Mouse (Mus musculus) neural tube, embryonic 14.5 days (tissue): ENCODE measurements at regions not wholly inside any gene's neighbourhood (a gene's known extent, or its start where the extent isn't known, plus 50 kb on each side); places are given as distances from the start of the nearest gene placed in this dataset.

Source experiments
- ATAC-seq: fragments of 200-750 bp; cut with Nextera tagmentation; 2 replicates; pipeline ENCODE4 v1.8.0; 2017; ENCODE audit warnings: low read depth, mild to moderate bottlenecking, moderate TSS enrichment, moderate library complexity
- H3K27ac ChIP-seq: fragments of 300-500 bp; sonication (generic); 2 replicates; pipeline ENCODE4 v1.5.1; 2014; ENCODE audit warnings: low read depth, mild to moderate bottlenecking, control low read depth, low read length, moderate library complexity, mixed read lengths
- H3K27me3 ChIP-seq: fragments of 300-500 bp; sonication (generic); 2 replicates; pipeline ENCODE4 v1.6.1; 2014; ENCODE audit warnings: low read length; ENCODE audit not compliant: control insufficient read depth, insufficient read depth
- H3K36me3 ChIP-seq: fragments of 300-500 bp; sonication (generic); 2 replicates; pipeline ENCODE4 v1.6.1; 2014; ENCODE audit warnings: low read length, mixed read lengths; ENCODE audit not compliant: control insufficient read depth, insufficient read depth
- H3K4me1 ChIP-seq: fragments of 300-500 bp; sonication (generic); 2 replicates; pipeline ENCODE4 v1.6.1; 2014; ENCODE audit warnings: low read length; ENCODE audit not compliant: control insufficient read depth, insufficient read depth
- H3K4me2 ChIP-seq: fragments of 300-500 bp; sonication (generic); 2 replicates; pipeline ENCODE4 v1.6.1; 2014; ENCODE audit warnings: mild to moderate bottlenecking, low read depth, low read length, control low read depth
- H3K4me3 ChIP-seq: fragments of 300-500 bp; sonication (generic); 2 replicates; pipeline ENCODE4 v1.5.1; 2014; ENCODE audit warnings: low read depth, low read length, control low read depth, mixed read lengths
- H3K9ac ChIP-seq: fragments of 300-500 bp; sonication (generic); replicated peaks from 2 replicates; pipeline ENCODE4 v1.6.1; 2014; ENCODE audit warnings: low read depth, mild to moderate bottlenecking, control low read depth, low read length, mixed read lengths
- H3K9me3 ChIP-seq: fragments of 300-500 bp; sonication (generic); 2 replicates; pipeline ENCODE4 v1.6.1; 2016; ENCODE audit warnings: low read length; ENCODE audit not compliant: control insufficient read depth
- WGBS: fragments of 180-500 bp; shearing (Covaris S2); extraction: QIAGEN DNeasy Blood & Tissue Kit; methylation state at CpG from one replicate; pipeline ENCODE4 v1.1.7; 2014; 5-methylcytosine and 5-hydroxymethylcytosine counted together

GRCm38 (mm10) chr2:61384467-61384866, 193.9 kb upstream of the Tank start:
- H3K27me3 ChIP-seq: no peaks in the 10 kb centered on the region
- no peak overlapping the region for H3K4me2 ChIP-seq
- no peak overlapping the region for H3K27ac ChIP-seq
- H3K36me3 ChIP-seq: no peaks in the 10 kb centered on the region
- no peak overlapping the region for H3K9ac ChIP-seq
- 85% methylated on average over 6 of the region's 6 CpGs for WGBS
- H3K4me1 ChIP-seq: no peaks in the 10 kb centered on the region
- no peak for ATAC-seq
- H3K9me3 ChIP-seq: no peaks in the 10 kb centered on the region
- H3K4me3 ChIP-seq: no peak overlapping the region

GRCm38 (mm10) chr2:61383744-61384295, 194.6 kb upstream of the Tank start:
- WGBS: 97% methylated on average over 1 of the region's 1 CpGs
- H3K27me3 ChIP-seq: no peaks in the 10 kb centered on the region
- no peaks in the 10 kb centered on the region for H3K9me3 ChIP-seq
- no peak overlapping the region for H3K27ac ChIP-seq
- no peak overlapping the region for H3K4me2 ChIP-seq
- no peak overlapping the region for H3K9ac ChIP-seq
- no peaks in the 10 kb centered on the region for H3K4me1 ChIP-seq
- no peak for ATAC-seq
- H3K36me3 ChIP-seq: no peaks in the 10 kb centered on the region
- no peak overlapping the region for H3K4me3 ChIP-seq

- Histone ChIP-seq H3K36me3 (no peaks in the 10 kb centered on the region), H3K9me3 (no peaks in the 10 kb centered on the region), H3K4me2 (no peak overlapping the region), H3K27me3 (no peaks in the 10 kb centered on the region), H3K9ac (no peak overlapping the region), H3K4me1 (no peaks in the 10 kb centered on the region), H3K27ac (no peak overlapping the region), H3K4me3 (no peak overlapping the region)
- WGBS: 75% methylated on average over 5 of the region's 5 CpGs
- no peak for ATAC-seq
These were observed 199.3 kb upstream of the Tank start for GRCm38 (mm10) chr2:61379076-61379475.

GRCm38 (mm10) chr2:61378297-61378696, 200.1 kb upstream of the Tank start:
- 88% methylated on average over 5 of the region's 5 CpGs for WGBS
- Histone ChIP-seq H3K27ac (no peak overlapping the region), H3K9me3 (no peaks in the 10 kb centered on the region), H3K9ac (no peak overlapping the region), H3K4me2 (no peak overlapping the region), H3K27me3 (no peaks in the 10 kb centered on the region), H3K4me3 (no peak overlapping the region), H3K4me1 (no peaks in the 10 kb centered on the region), H3K36me3 (no peaks in the 10 kb centered on the region)
- no peak for ATAC-seq

- WGBS: 90% methylated on average over 8 of the region's 8 CpGs
- no peaks in the 10 kb centered on the region for H3K36me3 ChIP-seq
- H3K4me2 ChIP-seq: no peak overlapping the region
- H3K4me1 ChIP-seq: no peaks in the 10 kb centered on the region
- no peak overlapping the region for H3K4me3 ChIP-seq
- no peaks in the 10 kb centered on the region for H3K9me3 ChIP-seq
- H3K27me3 ChIP-seq: no peaks in the 10 kb centered on the region
- no peak overlapping the region for H3K9ac ChIP-seq
- no peak for ATAC-seq
- H3K27ac ChIP-seq: no peak overlapping the region
These were observed 200.6 kb upstream of the Tank start for GRCm38 (mm10) chr2:61377756-61378155.

GRCm38 (mm10) chr2:61362606-61363005, 215.8 kb upstream of the Tank start:
- H3K27ac ChIP-seq: no peak overlapping the region
- no peak overlapping the region for H3K4me3 ChIP-seq
- WGBS: 83% methylated on average over 4 of the region's 4 CpGs
- H3K36me3 ChIP-seq: no peaks in the 10 kb centered on the region
- H3K9me3 ChIP-seq: no peaks in the 10 kb centered on the region
- H3K4me1 ChIP-seq: no peaks in the 10 kb centered on the region
- ATAC-seq: no peak
- H3K27me3 ChIP-seq: no peaks in the 10 kb centered on the region
- H3K4me2 ChIP-seq: no peak overlapping the region
- no peak overlapping the region for H3K9ac ChIP-seq

- H3K9ac ChIP-seq: no peak overlapping the region
- 84% methylated on average over 2 of the region's 2 CpGs for WGBS
- H3K27ac ChIP-seq: no peak overlapping the region
- H3K36me3 ChIP-seq: no peaks in the 10 kb centered on the region
- no peaks in the 10 kb centered on the region for H3K4me1 ChIP-seq
- no peak for ATAC-seq
- no peak overlapping the region for H3K4me3 ChIP-seq
- no peak overlapping the region for H3K4me2 ChIP-seq
- H3K27me3 ChIP-seq: no peaks in the 10 kb centered on the region
- H3K9me3 ChIP-seq: no peaks in the 10 kb centered on the region
These were observed 217.0 kb upstream of the Tank start for GRCm38 (mm10) chr2:61361394-61361793.

- ATAC-seq: no peak
- H3K27ac ChIP-seq: no peak overlapping the region
- 0 out of 2 replicates have a peak, but pooled peaks cover 2% of the 10 kb centered on the region for H3K4me1 ChIP-seq
- H3K36me3 ChIP-seq: no peaks in the 10 kb centered on the region
- H3K4me2 ChIP-seq: no peak overlapping the region
- no peak overlapping the region for H3K4me3 ChIP-seq
- no peak overlapping the region for H3K9ac ChIP-seq
- no peaks in the 10 kb centered on the region for H3K9me3 ChIP-seq
- WGBS: 55% methylated on average over 8 of the region's 8 CpGs
- no peaks in the 10 kb centered on the region for H3K27me3 ChIP-seq
These were observed 224.3 kb upstream of the Tank start for GRCm38 (mm10) chr2:61354104-61354503.

GRCm38 (mm10) chr2:61347451-61347850, 230.9 kb upstream of the Tank start:
- WGBS: 91% methylated on average over 3 of the region's 3 CpGs
- no peak for ATAC-seq
- Histone ChIP-seq H3K4me1 (no peaks in the 10 kb centered on the region), H3K27ac (no peak overlapping the region), H3K4me2 (no peak overlapping the region), H3K27me3 (no peaks in the 10 kb centered on the region), H3K9ac (no peak overlapping the region), H3K4me3 (no peak overlapping the region), H3K36me3 (no peaks in the 10 kb centered on the region), H3K9me3 (no peaks in the 10 kb centered on the region)
